In genomic region chr13:52046020-52046419, GRCm38 (mm10) we compare ENCODE assay signal across 10 mouse cellular contexts.
DNase-seq lines count a peak whose midpoint lies in the region; ATAC-seq and TF ChIP-seq lines count a peak whose summit lies in the region.
"Had no signal": no experiment of that assay in that cellular context is flagged by ENCODE, and none has a peak within 500 bp of the region (broad histone marks: within the 10 kb centered on the region; RNA-seq: fewer than 3 reads in every experiment).

No protein-coding gene starts in this region.

- no peaks in the 10 kb centered on the region for H3K9me3 ChIP-seq in forebrain, embryonic 14.5 days (replicated peaks; ENCODE audit: control insufficient read depth, low read length)
- H3K9me3 ChIP-seq in forebrain, embryonic 10.5 days, result peaks cover 7% of the 10 kb centered on the region; the same call in 1 of the 2 replicates
- H3K9me3 ChIP-seq in lung, postnatal 0 days (ENCODE audit: low read length), result no peaks in the 10 kb centered on the region
- no peaks in the 10 kb centered on the region for H3K9me3 ChIP-seq in intestine, embryonic 14.5 days (ENCODE audit: control insufficient read depth, low read length)
- no peaks in the 10 kb centered on the region for H3K9me3 ChIP-seq in stomach, embryonic 15.5 days
- H3K9me3 ChIP-seq in liver, embryonic 12.5 days (replicated peaks), result no peaks in the 10 kb centered on the region

- H3K27ac ChIP-seq in forebrain, embryonic 14.5 days (ENCODE audit: low read depth, low read length), result no peak overlapping the region
- no peak overlapping the region for H3K27ac ChIP-seq in forebrain, embryonic 10.5 days
- H3K27ac ChIP-seq in lung, postnatal 0 days (ENCODE audit: low read length), result no peak overlapping the region
- H3K27ac ChIP-seq in intestine, embryonic 14.5 days (ENCODE audit: low read depth), result no peak overlapping the region
- H3K27ac ChIP-seq in stomach, embryonic 15.5 days, result no peak overlapping the region
- H3K27ac ChIP-seq in liver, embryonic 12.5 days, result no peak overlapping the region

- no peak for TF ChIP-seq CTCF in lung, postnatal 0 days (IDR thresholded peaks at IDR 0.05)

- no peak overlapping the region for H3K9ac ChIP-seq in forebrain, embryonic 14.5 days (ENCODE audit: low read length)
- no peak overlapping the region for H3K9ac ChIP-seq in lung, postnatal 0 days (replicated peaks; ENCODE audit: low read depth)
- H3K9ac ChIP-seq in intestine, embryonic 14.5 days (ENCODE audit: low read length), result no peak overlapping the region
- H3K9ac ChIP-seq in stomach, embryonic 15.5 days, result no peak overlapping the region
- H3K9ac ChIP-seq in liver, embryonic 12.5 days, result no peak overlapping the region

- TF ChIP-seq EP300 in lung, postnatal 0 days (IDR thresholded peaks at IDR 0.05), result no peak

- H3K36me3 ChIP-seq in forebrain, embryonic 14.5 days (ENCODE audit: control insufficient read depth, insufficient read depth, low read length), result no peaks in the 10 kb centered on the region
- no peaks in the 10 kb centered on the region for H3K36me3 ChIP-seq in forebrain, embryonic 10.5 days (replicated peaks)
- no peaks in the 10 kb centered on the region for H3K36me3 ChIP-seq in lung, postnatal 0 days (ENCODE audit: insufficient read depth, low read length)
- no peaks in the 10 kb centered on the region for H3K36me3 ChIP-seq in intestine, embryonic 14.5 days (ENCODE audit: control insufficient read depth, insufficient read depth, low read length)
- H3K36me3 ChIP-seq in stomach, embryonic 15.5 days, result no peaks in the 10 kb centered on the region
- no peaks in the 10 kb centered on the region for H3K36me3 ChIP-seq in liver, embryonic 12.5 days

- peaks cover 5% of the 10 kb centered on the region; the same call in 1 of the 2 replicates for H3K4me1 ChIP-seq in forebrain, embryonic 14.5 days (ENCODE audit: control insufficient read depth, insufficient read depth, low read length)
- H3K4me1 ChIP-seq in forebrain, embryonic 10.5 days, result peaks cover 34% of the 10 kb centered on the region
- H3K4me1 ChIP-seq in lung, postnatal 0 days (ENCODE audit: insufficient read depth, low read depth, low read length), result peaks cover 9% of the 10 kb centered on the region; the same call in 1 of the 2 replicates
- peaks cover 23% of the 10 kb centered on the region for H3K4me1 ChIP-seq in intestine, embryonic 14.5 days (replicated peaks; ENCODE audit: control insufficient read depth, insufficient read depth, low read length)
- H3K4me1 ChIP-seq in stomach, embryonic 15.5 days, result peaks cover 15% of the 10 kb centered on the region
- peaks cover 30% of the 10 kb centered on the region for H3K4me1 ChIP-seq in liver, embryonic 12.5 days

- DNase-seq in forebrain, embryonic 14.5 days (ENCODE audit: low spot score), result peak; percentile 38
- no peak for DNase-seq in forebrain, embryonic 10.5 days (ENCODE audit: extremely low spot score, low spot score)
- DNase-seq in lung, postnatal 0 days (ENCODE audit: low spot score), result peak; percentile 34
- no peak for DNase-seq in lung, postnatal 4 days
- DNase-seq in intestine, embryonic 14.5 days (ENCODE audit: low spot score), result no peak
- no peak for DNase-seq in cerebellum, adult 11-12 months
- DNase-seq: adrenal gland, adult 8-10 months; cerebellum, adult 9-10 months had no signal

- 69% methylated on average over 5 of the region's 5 CpGs for WGBS in forebrain, embryonic 14.5 days
- 79% methylated on average over 5 of the region's 5 CpGs for WGBS in forebrain, embryonic 10.5 days
- WGBS in lung, postnatal 0 days, result 29% methylated on average over 5 of the region's 5 CpGs
- 33% methylated on average over 5 of the region's 5 CpGs for WGBS in intestine, embryonic 14.5 days
- 26% methylated on average over 5 of the region's 5 CpGs for WGBS in stomach, embryonic 15.5 days
- WGBS in liver, embryonic 12.5 days (ENCODE audit: insufficient replicate concordance), result 43% methylated on average over 5 of the region's 5 CpGs

- H3K27me3 ChIP-seq in forebrain, embryonic 14.5 days (replicated peaks; ENCODE audit: control insufficient read depth, insufficient read depth, low read length), result no peaks in the 10 kb centered on the region
- no peaks in the 10 kb centered on the region for H3K27me3 ChIP-seq in forebrain, embryonic 10.5 days (ENCODE audit: poor library complexity, severe bottlenecking)
- no peaks in the 10 kb centered on the region for H3K27me3 ChIP-seq in lung, postnatal 0 days (replicated peaks; ENCODE audit: insufficient read depth, low read length)
- H3K27me3 ChIP-seq in intestine, embryonic 14.5 days (replicated peaks; ENCODE audit: control insufficient read depth, insufficient read depth, low read length), result no peaks in the 10 kb centered on the region
- no peaks in the 10 kb centered on the region for H3K27me3 ChIP-seq in stomach, embryonic 15.5 days (replicated peaks)
- H3K27me3 ChIP-seq in liver, embryonic 12.5 days (replicated peaks), result no peaks in the 10 kb centered on the region; the same call in 1 of the 2 replicates

- no peak for ATAC-seq in forebrain, embryonic 14.5 days
- 0 out of 2 replicates have a peak, but pooled peaks have one; percentile 21 for ATAC-seq in lung, postnatal 0 days
- ATAC-seq in intestine, embryonic 14.5 days (replicated peaks; ENCODE audit: low FRiP score, low TSS enrichment, low read depth), result no peak
- ATAC-seq in stomach, embryonic 15.5 days (ENCODE audit: insufficient read depth, low FRiP score, low read depth), result peak; percentile 42
- no peak for ATAC-seq in liver, embryonic 12.5 days

- no peak overlapping the region for H3K4me2 ChIP-seq in forebrain, embryonic 14.5 days (ENCODE audit: low read length)
- H3K4me2 ChIP-seq in lung, postnatal 0 days (replicated peaks; ENCODE audit: low read depth, low read length), result peak overlapping the region; percentile 8
- H3K4me2 ChIP-seq in intestine, embryonic 14.5 days (ENCODE audit: low read length), result peak overlapping the region; percentile 24; the same call in 1 of the 2 replicates
- H3K4me2 ChIP-seq in stomach, embryonic 15.5 days, result peak overlapping the region; percentile 11; the same call in 1 of the 2 replicates
- no peak overlapping the region for H3K4me2 ChIP-seq in liver, embryonic 12.5 days

- no peak overlapping the region for H3K4me3 ChIP-seq in forebrain, embryonic 14.5 days (ENCODE audit: low read depth, low read length)
- no peak overlapping the region for H3K4me3 ChIP-seq in forebrain, embryonic 10.5 days
- no peak overlapping the region for H3K4me3 ChIP-seq in lung, postnatal 0 days (ENCODE audit: low read depth, low read length)
- H3K4me3 ChIP-seq in intestine, embryonic 14.5 days (ENCODE audit: low read depth, low read length), result no peak overlapping the region
- H3K4me3 ChIP-seq in stomach, embryonic 15.5 days (replicated peaks), result no peak overlapping the region
- no peak overlapping the region for H3K4me3 ChIP-seq in liver, embryonic 12.5 days

Comparison
In these comparisons a context has a peak if more than half of its experiments do, and no peak if none do; other contexts are left out.
1. DNase-seq: peak in forebrain, embryonic 14.5 days (single experiment) and lung, postnatal 0 days (single experiment); none in forebrain, embryonic 10.5 days (single experiment), lung, postnatal 4 days (0 of 2), intestine, embryonic 14.5 days (single experiment) and cerebellum, adult 11-12 months (single experiment).
2. ATAC-seq: peak in lung, postnatal 0 days (single experiment) and stomach, embryonic 15.5 days (single experiment); none in forebrain, embryonic 14.5 days (single experiment), intestine, embryonic 14.5 days (single experiment) and liver, embryonic 12.5 days (single experiment).
3. H3K4me2 ChIP-seq: peak in lung, postnatal 0 days (single experiment), intestine, embryonic 14.5 days (single experiment) and stomach, embryonic 15.5 days (single experiment); none in forebrain, embryonic 14.5 days (single experiment) and liver, embryonic 12.5 days (single experiment).